Mouse (Mus musculus) kidney, postnatal 0 days (tissue): ENCODE measurements around the gene Cpm. TPM values are rescaled to one million over a fixed set of nuclear protein-coding genes. Genes with fewer than 3 reads are reported as not detected.
"Not testable (repeated sequence)": the region's sequence is repeated elsewhere in the genome, so short reads cannot be mapped to it uniquely, and the experiment has no call there.

ENCODE experiments used
- ATAC-seq: fragments of 200-750 bp; cut with Nextera tagmentation; replicated peaks from 2 replicates; pipeline ENCODE4 v1.8.0; 2017; ENCODE audit warnings: low read depth, moderate number of reproducible peaks, moderate TSS enrichment, moderate library complexity; ENCODE audit not compliant: low FRiP score
- DNase-seq: peaks from one replicate; pipeline ENCODE4 v3.0.0-alpha.2; 2016; ENCODE audit warnings: low spot score
- H3K27ac ChIP-seq: fragments of 300-500 bp; sonication (generic); 2 replicates; pipeline ENCODE4 v1.5.1; 2014; ENCODE audit warnings: mild to moderate bottlenecking
- H3K27me3 ChIP-seq: fragments of 300-500 bp; sonication (generic); 2 replicates; pipeline ENCODE4 v1.6.1; 2014; ENCODE audit warnings: low read length, mixed read lengths; ENCODE audit not compliant: insufficient read depth
- H3K36me3 ChIP-seq: fragments of 300-500 bp; sonication (generic); 2 replicates; pipeline ENCODE4 v1.6.1; 2014; ENCODE audit warnings: low read length, mixed read lengths; ENCODE audit not compliant: insufficient read depth
- H3K4me1 ChIP-seq: fragments of 300-500 bp; sonication (generic); replicated peaks from 2 replicates; pipeline ENCODE4 v1.6.1; 2014; ENCODE audit warnings: antibody characterized with exemption, low read length, mixed read lengths; ENCODE audit not compliant: insufficient read depth
- H3K4me2 ChIP-seq: fragments of 300-500 bp; sonication (generic); 2 replicates; pipeline ENCODE4 v1.6.1; 2014; ENCODE audit warnings: mild to moderate bottlenecking, low read length, moderate library complexity, mixed read lengths
- H3K4me3 ChIP-seq: fragments of 300-500 bp; sonication (generic); replicated peaks from 2 replicates; pipeline ENCODE4 v1.5.1; 2014; ENCODE audit warnings: low read depth, low read length
- H3K9ac ChIP-seq: fragments of 300-500 bp; sonication (generic); 2 replicates; pipeline ENCODE4 v1.6.1; 2014; ENCODE audit warnings: low read depth, low read length
- H3K9me3 ChIP-seq: fragments of 300-500 bp; sonication (generic); replicated peaks from 2 replicates; pipeline ENCODE4 v1.6.1; 2016; ENCODE audit warnings: low read length, inconsistent platforms, mixed read lengths
- CTCF ChIP-seq: IDR thresholded peaks from 2 replicates; pipeline ENCODE4 v1.5.1; 2016; ENCODE audit warnings: antibody characterized with exemption, low read depth, mild to moderate bottlenecking, moderate library complexity
- WGBS: fragments of 180-500 bp; shearing (Covaris S2); extraction: QIAGEN DNeasy Blood & Tissue Kit; methylation state at CpG from one replicate; pipeline ENCODE4 v1.1.7; 2014; 5-methylcytosine and 5-hydroxymethylcytosine counted together
- polyA plus RNA-seq: library from polyadenylated mRNA; unstranded; fragments of >200 nt; fragmentation: Nextera tagmentation; extraction: Ambion mirVana; gene quantifications from 2 replicates; pipeline ENCODE4 v1.2.1, GENCODE M21; 2015

The Cpm gene
- polyA plus RNA-seq, 1 experiment from 2014 or later = 51.7 TPM

DNA sequence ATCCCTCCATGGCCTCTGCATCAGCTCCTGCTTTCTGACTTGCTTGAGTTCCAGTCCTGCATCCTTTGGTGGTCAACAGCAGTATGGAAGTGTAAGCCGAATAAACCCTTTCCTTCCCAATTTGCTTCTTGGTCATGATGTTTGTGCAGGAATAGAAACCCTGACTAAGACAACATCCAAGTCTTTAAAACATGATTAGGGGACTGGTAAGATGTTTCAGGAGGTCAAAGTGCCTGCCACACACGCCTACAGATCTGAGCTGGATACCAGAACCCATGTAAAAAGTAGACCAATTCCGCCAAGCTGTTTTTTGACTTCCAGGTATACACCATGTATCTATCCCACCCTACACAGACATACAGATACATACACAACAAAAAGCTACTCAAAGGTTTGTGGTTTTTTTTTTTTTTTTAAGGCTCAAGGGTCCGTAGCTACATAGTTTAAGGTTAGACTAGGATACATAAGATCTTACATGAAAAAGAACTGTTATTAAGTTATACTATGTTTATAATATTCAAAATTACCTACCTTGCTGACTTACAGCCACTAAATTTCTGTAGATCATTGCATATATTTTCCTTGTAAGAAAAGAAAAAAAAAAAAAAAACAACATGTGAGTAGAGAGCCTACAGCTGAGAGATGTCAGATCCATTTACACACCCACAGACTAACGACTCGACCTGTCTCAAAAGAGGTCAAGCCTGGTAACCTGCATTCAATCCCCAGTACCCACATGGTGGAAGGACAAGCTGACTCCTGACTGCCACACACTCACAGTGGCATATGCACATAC, 71.9 kb downstream of the Cpm start:
- Histone ChIP-seq H3K27ac (no peak overlapping the region), H3K4me2 (no peak overlapping the region), H3K4me1 (no peaks in the 10 kb centered on the region), H3K36me3 (peaks cover 72% of the 10 kb centered on the region), H3K27me3 (no peaks in the 10 kb centered on the region), H3K4me3 (no peak overlapping the region), H3K9ac (no peak overlapping the region), H3K9me3 (no peaks in the 10 kb centered on the region)
- WGBS = 75% methylated on average over 6 of the region's 6 CpGs
- TF ChIP-seq CTCF = no peak
- DNase-seq (no peak), ATAC-seq (no peak)

DNA sequence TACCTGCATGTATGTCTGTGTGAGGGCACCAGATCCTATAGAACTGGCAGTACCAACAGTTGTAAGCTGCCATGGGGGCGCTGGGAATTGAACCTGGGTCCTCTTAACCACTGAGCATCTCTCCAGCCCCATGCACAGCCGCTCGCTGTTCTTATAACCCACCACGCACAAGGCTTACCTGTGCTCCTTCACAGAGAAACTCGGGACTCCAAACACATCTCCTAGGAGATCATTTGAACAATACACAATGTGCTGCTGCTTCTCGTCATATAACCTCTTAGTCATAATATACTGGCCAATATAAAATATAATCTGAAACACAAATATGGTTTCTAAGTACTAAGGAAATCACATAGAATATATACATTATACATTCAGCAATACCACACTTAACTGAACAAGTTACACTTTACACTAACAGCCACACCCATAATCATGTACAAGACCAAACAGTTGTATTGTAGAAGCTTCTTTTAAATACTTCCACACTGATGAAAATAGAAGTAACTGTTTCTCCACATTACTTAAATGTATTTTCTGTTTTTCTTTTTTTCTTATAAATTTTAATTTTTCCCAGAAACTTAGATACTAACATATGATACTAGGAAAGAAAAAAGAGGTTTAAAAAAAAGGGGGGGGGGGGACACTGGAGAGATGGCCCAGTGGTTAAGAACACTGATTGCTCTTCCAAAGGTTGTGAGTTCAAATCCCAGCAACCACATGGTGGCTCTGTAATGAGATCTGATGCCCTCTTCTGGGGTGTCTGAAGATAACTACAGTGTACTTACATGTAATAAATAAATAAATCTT, 72.9 kb downstream of the Cpm start:
- no peak for TF ChIP-seq CTCF
- Histone ChIP-seq H3K27me3 (no peaks in the 10 kb centered on the region), H3K9me3 (no peaks in the 10 kb centered on the region), H3K4me3 (no peak overlapping the region), H3K4me2 (no peak overlapping the region), H3K9ac (no peak overlapping the region), H3K36me3 (peaks cover 68% of the 10 kb centered on the region), H3K4me1 (no peaks in the 10 kb centered on the region), H3K27ac (no peak overlapping the region)
- 97% methylated on average over 6 of the region's 6 CpGs for WGBS
- ATAC-seq (no peak), DNase-seq (no peak)

DNA sequence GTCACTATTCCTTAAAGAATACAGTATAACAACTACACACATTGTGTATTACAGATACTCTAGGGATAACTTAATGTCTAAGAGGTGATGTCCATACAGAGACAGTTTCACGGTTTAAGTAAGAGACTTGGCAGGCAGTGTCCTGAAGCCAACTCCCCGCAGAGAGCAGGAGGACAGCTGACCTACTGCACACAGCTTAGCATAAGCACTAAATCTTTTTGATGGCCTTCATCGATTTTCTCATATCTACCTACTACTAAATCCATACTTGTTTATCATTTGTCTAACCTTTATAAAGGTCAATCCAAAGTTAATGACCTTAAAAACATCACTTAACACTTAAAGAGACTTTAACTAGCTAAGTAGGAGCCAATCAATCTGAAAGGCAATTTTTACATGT, 74.2 kb downstream of the Cpm start:
- no peak for TF ChIP-seq CTCF

DNA sequence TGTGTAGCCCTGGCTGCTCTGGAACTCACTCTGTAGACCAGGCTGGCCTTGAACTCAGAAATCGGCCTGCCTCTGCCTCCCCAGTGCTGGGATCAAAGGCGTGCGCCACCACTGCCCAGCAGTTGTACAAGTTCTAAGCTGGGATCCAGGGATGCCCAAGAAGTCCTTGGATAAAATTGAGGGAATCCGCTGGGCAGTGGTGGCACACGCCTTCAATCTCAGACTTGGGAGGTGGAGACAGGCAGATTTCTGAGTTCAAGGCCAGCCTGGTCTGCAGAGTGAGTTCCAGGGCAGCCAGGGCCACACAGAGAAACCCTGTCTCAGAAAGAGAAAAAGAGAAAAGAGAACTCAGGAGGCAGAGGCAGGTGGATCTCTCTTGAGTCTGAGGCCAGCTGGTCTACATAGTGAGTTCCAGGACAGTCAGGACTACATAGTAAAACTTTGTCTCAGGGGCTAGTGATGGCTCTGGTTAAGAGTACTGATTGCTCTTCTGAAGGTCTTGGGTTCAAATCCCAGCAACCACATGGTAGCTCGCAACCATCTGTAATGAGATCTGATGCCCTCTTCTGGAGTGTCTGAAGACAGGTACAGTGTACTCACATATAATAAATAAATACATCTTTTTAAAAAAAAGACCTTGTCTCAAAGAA, 75.1 kb downstream of the Cpm start:
- H3K27me3 ChIP-seq, H3K9me3 ChIP-seq, H3K9ac ChIP-seq, H3K27ac ChIP-seq, ATAC-seq, DNase-seq, H3K4me3 ChIP-seq, H3K4me2 ChIP-seq, H3K4me1 ChIP-seq: not testable (repeated sequence)
- WGBS = 97% methylated on average over 6 of the region's 6 CpGs
- H3K36me3 ChIP-seq = peaks cover 50% of the 10 kb centered on the region

More for the DNA sequence above, 74.2 kb downstream of the Cpm start:
- no peak overlapping the region for H3K4me3 ChIP-seq
- no peaks in the 10 kb centered on the region for H3K27me3 ChIP-seq
- no peaks in the 10 kb centered on the region for H3K4me1 ChIP-seq
- 66% methylated on average over 3 of the region's 3 CpGs for WGBS
- H3K27ac ChIP-seq = no peak overlapping the region
- no peak for ATAC-seq
- no peak overlapping the region for H3K9ac ChIP-seq
- H3K9me3 ChIP-seq = no peaks in the 10 kb centered on the region
- DNase-seq = no peak
- H3K4me2 ChIP-seq = no peak overlapping the region
- peaks cover 58% of the 10 kb centered on the region for H3K36me3 ChIP-seq

DNA sequence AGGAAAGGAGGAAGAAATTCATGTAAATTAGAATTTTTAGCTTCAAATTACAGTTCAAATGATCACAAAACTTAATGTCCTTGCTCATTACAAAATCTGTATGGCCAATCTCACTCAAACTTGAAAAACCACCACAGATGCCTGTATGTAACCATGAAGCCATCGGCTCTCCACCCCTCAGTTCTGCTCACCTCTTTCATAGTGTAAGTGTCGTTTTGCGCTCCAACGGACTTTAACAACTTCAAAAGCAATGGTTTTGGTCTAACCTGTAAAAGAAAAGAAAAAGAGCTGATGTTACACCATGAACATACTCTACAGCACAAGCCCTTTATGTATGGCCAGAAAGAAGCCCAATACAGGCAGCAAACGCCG, 75.7 kb downstream of the Cpm start:
- no peak for TF ChIP-seq CTCF
- Histone ChIP-seq H3K9ac (no peak overlapping the region), H3K27me3 (no peaks in the 10 kb centered on the region), H3K4me3 (no peak overlapping the region), H3K9me3 (no peaks in the 10 kb centered on the region), H3K4me1 (0 out of 2 replicates have a peak, but pooled peaks cover 4% of the 10 kb centered on the region), H3K4me2 (no peak overlapping the region), H3K36me3 (peaks cover 45% of the 10 kb centered on the region), H3K27ac (no peak overlapping the region)
- no peak for DNase-seq
- no peak for ATAC-seq
- WGBS = 90% methylated on average over 6 of the region's 6 CpGs

DNA sequence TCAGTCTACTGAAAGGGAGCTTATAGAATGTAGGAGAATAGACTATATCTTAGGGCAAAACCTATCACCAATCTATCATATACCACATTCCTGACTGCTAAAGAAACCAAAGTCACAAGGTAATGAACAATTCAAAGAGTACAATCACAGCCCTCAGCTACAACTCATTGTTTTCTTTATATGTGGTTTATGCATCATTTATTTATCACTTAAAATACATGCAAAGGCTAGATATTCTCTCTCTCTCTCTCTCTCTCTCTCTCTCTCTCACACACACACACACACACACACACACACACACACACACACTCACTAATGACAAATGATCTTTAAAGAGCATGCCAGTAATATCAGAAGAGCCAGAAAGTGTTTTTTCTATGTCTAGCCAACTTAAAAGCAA, 76.5 kb downstream of the Cpm start:
- Histone ChIP-seq H3K36me3 (peaks cover 38% of the 10 kb centered on the region), H3K4me2 (no peak overlapping the region), H3K27me3 (no peaks in the 10 kb centered on the region), H3K4me1 (0 out of 2 replicates have a peak, but pooled peaks cover 4% of the 10 kb centered on the region), H3K27ac (no peak overlapping the region), H3K9ac (no peak overlapping the region), H3K4me3 (no peak overlapping the region), H3K9me3 (no peaks in the 10 kb centered on the region)
- no peak for TF ChIP-seq CTCF
- no peak for DNase-seq
- no peak for ATAC-seq
